Mouse (Mus musculus): Measurements from ENCODE around the gene 4931429L15Rik. TPM values are rescaled to one million over a fixed set of nuclear protein-coding genes. Genes with fewer than 3 reads are reported as not detected.
A peak's percentile ranks its signal among the peaks of the same experiment; 100 is the strongest.

The 4931429L15Rik gene
- polyA plus RNA-seq, 1 experiment = not detected

- Histone ChIP-seq H3K27me3 (ENCODE audit: control insufficient read depth, insufficient read depth, insufficient read length) (peaks cover 45% of the 10 kb centered on the region), H3K4me3 (ENCODE audit: insufficient read depth, poor library complexity, severe bottlenecking) (no peak within 1 kb of the TSS), H3ac (ENCODE audit: control insufficient read depth, insufficient read length, low read depth) (no peak within 1 kb of the TSS), H3K36me3 (ENCODE audit: control insufficient read depth, insufficient read depth) (no peaks in the 10 kb centered on the region), H3K79me2 (ENCODE audit: control insufficient read depth, insufficient read depth) (peaks cover 10% of the 10 kb centered on the region), H3K79me3 (ENCODE audit: low read depth) (peaks cover 3% of the 10 kb centered on the region)
- no peak for TF ChIP-seq FOSL1 (IDR thresholded peaks at IDR 0.05; ENCODE audit: insufficient read depth, low read length, poor library complexity, severe bottlenecking)
- TF ChIP-seq CEBPB (IDR thresholded peaks at IDR 0.05; ENCODE audit: low read depth) = no peak
- TF ChIP-seq MYOD1 (IDR thresholded peaks at IDR 0.05; ENCODE audit: control insufficient read depth, insufficient read length, low read depth) = no peak
- TF ChIP-seq MAX (IDR thresholded peaks at IDR 0.05) = no peak
- no peak for TF ChIP-seq USF1 (IDR thresholded peaks at IDR 0.05; ENCODE audit: low read depth)
- no peak for TF ChIP-seq MYOG (IDR thresholded peaks at IDR 0.05; ENCODE audit: control insufficient read depth, extremely low read depth, insufficient read length)
- TF ChIP-seq CTCF (IDR thresholded peaks at IDR 0.05; ENCODE audit: control insufficient read depth, insufficient read depth, insufficient read length) = no peak
These were observed 51.4 kb downstream of the 4931429L15Rik start, which contains the start of gene Apoa5 for GRCm38 (mm10) chr9:46268343-46268873. TSS of gene Apoa5 (plus strand) at chr9:46268633.

GRCm38 (mm10) chr9:46261131-46261530 lies 58.7 kb downstream of the 4931429L15Rik start:
- Histone ChIP-seq H3K4me3 (ENCODE audit: insufficient read depth, poor library complexity, severe bottlenecking) (no peak overlapping the region), H3ac (ENCODE audit: control insufficient read depth, insufficient read length, low read depth) (no peak overlapping the region), H3K79me2 (ENCODE audit: control insufficient read depth, insufficient read depth) (no peaks in the 10 kb centered on the region), H3K36me3 (ENCODE audit: control insufficient read depth, insufficient read depth) (no peaks in the 10 kb centered on the region), H3K79me3 (ENCODE audit: low read depth) (no peaks in the 10 kb centered on the region), H3K27me3 (ENCODE audit: control insufficient read depth, insufficient read depth, insufficient read length) (peaks cover 18% of the 10 kb centered on the region)
- TF ChIP-seq MAX (IDR thresholded peaks at IDR 0.05) (no peak), CTCF (IDR thresholded peaks at IDR 0.05; ENCODE audit: control insufficient read depth, insufficient read depth, insufficient read length) (no peak), CEBPB (IDR thresholded peaks at IDR 0.05; ENCODE audit: low read depth) (peak; percentile 56)

DNA sequence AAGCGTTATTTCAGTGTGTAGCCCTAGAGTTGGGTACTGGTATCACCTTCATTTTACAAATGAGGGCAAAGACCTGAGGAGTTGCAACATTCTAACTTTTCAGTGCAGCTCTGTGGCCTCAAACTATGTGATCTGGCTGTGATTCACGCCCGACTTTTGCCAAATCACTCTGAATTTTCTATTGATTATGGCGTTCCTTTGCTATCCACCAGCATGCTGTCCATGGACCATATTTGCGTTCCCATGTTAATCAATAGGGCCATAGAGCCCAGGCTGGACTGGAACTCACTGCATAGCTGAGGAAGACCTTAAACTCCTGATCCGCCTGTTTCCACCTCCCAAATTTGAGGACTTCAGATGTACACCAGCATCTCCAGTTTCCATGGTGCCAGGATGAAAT lies 60.7 kb downstream of the 4931429L15Rik start:
- Histone ChIP-seq H3K36me3 (ENCODE audit: control insufficient read depth, insufficient read depth) (no peaks in the 10 kb centered on the region), H3ac (ENCODE audit: control insufficient read depth, insufficient read length, low read depth) (no peak overlapping the region), H3K79me2 (ENCODE audit: control insufficient read depth, insufficient read depth) (no peaks in the 10 kb centered on the region), H3K4me3 (ENCODE audit: insufficient read depth, poor library complexity, severe bottlenecking) (no peak overlapping the region), H3K79me3 (ENCODE audit: low read depth) (no peaks in the 10 kb centered on the region), H3K27me3 (ENCODE audit: control insufficient read depth, insufficient read depth, insufficient read length) (peaks cover 14% of the 10 kb centered on the region)
- TF ChIP-seq USF1 (IDR thresholded peaks at IDR 0.05; ENCODE audit: low read depth) (no peak), MAX (IDR thresholded peaks at IDR 0.05) (no peak), FOSL1 (IDR thresholded peaks at IDR 0.05; ENCODE audit: insufficient read depth, low read length, poor library complexity, severe bottlenecking) (no peak), CEBPB (IDR thresholded peaks at IDR 0.05; ENCODE audit: low read depth) (no peak), CTCF (IDR thresholded peaks at IDR 0.05; ENCODE audit: control insufficient read depth, insufficient read depth, insufficient read length) (no peak), MYOD1 (IDR thresholded peaks at IDR 0.05; ENCODE audit: control insufficient read depth, insufficient read length, low read depth) (no peak), MYOG (IDR thresholded peaks at IDR 0.05; ENCODE audit: control insufficient read depth, extremely low read depth, insufficient read length) (no peak)

DNA sequence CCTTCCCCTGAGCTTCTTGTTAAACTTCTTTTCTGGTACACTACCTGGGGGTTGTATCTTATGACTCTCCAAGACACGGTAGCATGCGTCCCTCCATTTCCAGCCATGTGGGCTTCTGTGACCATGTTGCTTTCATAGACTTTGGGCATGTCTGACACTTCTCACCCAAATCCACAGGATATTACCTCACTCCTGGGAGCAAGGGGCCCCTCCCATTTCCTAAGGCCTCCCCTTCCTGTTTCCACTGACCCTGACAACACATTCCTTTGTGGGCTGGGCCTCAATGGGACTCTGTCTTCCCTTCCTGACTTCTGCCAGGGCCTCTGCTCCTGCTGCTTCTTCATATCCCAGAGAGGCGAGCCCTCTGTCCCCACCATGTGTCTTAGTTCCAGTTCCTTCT lies 62.2 kb downstream of the 4931429L15Rik start:
- Histone ChIP-seq H3K79me3 (ENCODE audit: low read depth) (no peaks in the 10 kb centered on the region), H3K36me3 (ENCODE audit: control insufficient read depth, insufficient read depth) (no peaks in the 10 kb centered on the region), H3K27me3 (ENCODE audit: control insufficient read depth, insufficient read depth, insufficient read length) (peaks cover 21% of the 10 kb centered on the region), H3ac (ENCODE audit: control insufficient read depth, insufficient read length, low read depth) (no peak overlapping the region), H3K4me3 (ENCODE audit: insufficient read depth, poor library complexity, severe bottlenecking) (no peak overlapping the region), H3K79me2 (ENCODE audit: control insufficient read depth, insufficient read depth) (no peaks in the 10 kb centered on the region)
- no peak for TF ChIP-seq MYOD1 (IDR thresholded peaks at IDR 0.05; ENCODE audit: control insufficient read depth, insufficient read length, low read depth)
- TF ChIP-seq CTCF (IDR thresholded peaks at IDR 0.05; ENCODE audit: control insufficient read depth, insufficient read depth, insufficient read length) = no peak
- no peak for TF ChIP-seq USF1 (IDR thresholded peaks at IDR 0.05; ENCODE audit: low read depth)
- no peak for TF ChIP-seq MAX (IDR thresholded peaks at IDR 0.05)
- TF ChIP-seq FOSL1 (IDR thresholded peaks at IDR 0.05; ENCODE audit: insufficient read depth, low read length, poor library complexity, severe bottlenecking) = no peak
- TF ChIP-seq CEBPB (IDR thresholded peaks at IDR 0.05; ENCODE audit: low read depth) = no peak
- TF ChIP-seq MYOG (IDR thresholded peaks at IDR 0.05; ENCODE audit: control insufficient read depth, extremely low read depth, insufficient read length) = no peak

GRCm38 (mm10) chr9:46256658-46257385 lies 63.0 kb downstream of the 4931429L15Rik start:
- Histone ChIP-seq H3K36me3 (ENCODE audit: control insufficient read depth, insufficient read depth) (no peaks in the 10 kb centered on the region), H3K4me3 (ENCODE audit: insufficient read depth, poor library complexity, severe bottlenecking) (no peak overlapping the region), H3K79me3 (ENCODE audit: low read depth) (no peaks in the 10 kb centered on the region), H3K27me3 (ENCODE audit: control insufficient read depth, insufficient read depth, insufficient read length) (peaks cover 23% of the 10 kb centered on the region), H3K79me2 (ENCODE audit: control insufficient read depth, insufficient read depth) (no peaks in the 10 kb centered on the region), H3ac (ENCODE audit: control insufficient read depth, insufficient read length, low read depth) (no peak overlapping the region)
- TF ChIP-seq CTCF (IDR thresholded peaks at IDR 0.05; ENCODE audit: control insufficient read depth, insufficient read depth, insufficient read length) = no peak
- TF ChIP-seq MYOD1 (IDR thresholded peaks at IDR 0.05; ENCODE audit: control insufficient read depth, insufficient read length, low read depth) = no peak
- TF ChIP-seq CEBPB (IDR thresholded peaks at IDR 0.05; ENCODE audit: low read depth) = no peak
- no peak for TF ChIP-seq MYOG (IDR thresholded peaks at IDR 0.05; ENCODE audit: control insufficient read depth, extremely low read depth, insufficient read length)
- TF ChIP-seq FOSL1 (IDR thresholded peaks at IDR 0.05; ENCODE audit: insufficient read depth, low read length, poor library complexity, severe bottlenecking) = no peak
- TF ChIP-seq MAX (IDR thresholded peaks at IDR 0.05) = no peak
- TF ChIP-seq USF1 (IDR thresholded peaks at IDR 0.05; ENCODE audit: low read depth) = no peak

Measured in C2C12 (cell line).